Mouse (Mus musculus): ENCODE data around the gene Snx30.

DNA sequence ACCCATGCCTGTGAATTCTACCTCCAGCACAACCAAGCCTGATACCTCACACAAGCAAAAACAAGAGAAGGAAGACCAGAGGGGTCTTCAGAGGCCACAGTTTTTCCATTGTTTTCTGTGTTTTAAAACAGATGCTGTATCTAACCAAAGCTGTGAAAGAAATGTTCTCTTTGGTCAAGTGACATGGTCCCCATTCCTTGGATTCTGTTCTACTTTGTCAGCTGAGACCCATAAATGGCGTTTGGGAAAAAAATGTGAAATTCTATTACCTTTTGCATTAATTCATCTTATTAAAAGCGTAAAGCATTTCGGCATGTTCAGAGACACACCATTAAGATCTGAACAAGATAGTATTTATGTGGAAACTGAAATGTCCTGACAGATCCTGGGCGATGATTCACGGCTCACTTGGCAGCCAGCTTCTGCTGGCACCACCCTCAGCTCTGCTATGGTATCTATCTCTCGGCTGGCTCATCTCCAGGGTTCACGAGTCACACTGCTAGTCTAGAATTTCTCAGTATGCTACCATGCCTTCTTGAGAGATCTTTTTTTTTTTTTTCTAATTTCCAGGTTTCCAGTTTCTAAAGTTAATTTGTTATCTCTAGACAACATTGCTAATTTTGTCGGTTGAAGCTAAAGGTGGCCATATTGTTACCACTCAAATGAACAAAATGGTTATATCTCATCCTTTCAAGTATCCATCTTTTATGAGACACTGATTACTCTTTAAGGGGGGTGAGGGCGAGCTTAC, 49.1 kb upstream of the Snx30 start:
- TF ChIP-seq POLR2A (IDR thresholded peaks at IDR 0.05; ENCODE audit: extremely low read depth, insufficient read depth, low read length) (no peak), CTCF (IDR thresholded peaks at IDR 0.05; ENCODE audit: extremely low read depth, insufficient read depth, low read length) (no peak)

Measured in cortical plate, adult 2 months (tissue).